Mouse (Mus musculus): ENCODE measurements around the gene Dlx5.
A peak's percentile ranks its signal among the peaks of the same experiment; 100 is the strongest.

Dlx5 gene

DNA sequence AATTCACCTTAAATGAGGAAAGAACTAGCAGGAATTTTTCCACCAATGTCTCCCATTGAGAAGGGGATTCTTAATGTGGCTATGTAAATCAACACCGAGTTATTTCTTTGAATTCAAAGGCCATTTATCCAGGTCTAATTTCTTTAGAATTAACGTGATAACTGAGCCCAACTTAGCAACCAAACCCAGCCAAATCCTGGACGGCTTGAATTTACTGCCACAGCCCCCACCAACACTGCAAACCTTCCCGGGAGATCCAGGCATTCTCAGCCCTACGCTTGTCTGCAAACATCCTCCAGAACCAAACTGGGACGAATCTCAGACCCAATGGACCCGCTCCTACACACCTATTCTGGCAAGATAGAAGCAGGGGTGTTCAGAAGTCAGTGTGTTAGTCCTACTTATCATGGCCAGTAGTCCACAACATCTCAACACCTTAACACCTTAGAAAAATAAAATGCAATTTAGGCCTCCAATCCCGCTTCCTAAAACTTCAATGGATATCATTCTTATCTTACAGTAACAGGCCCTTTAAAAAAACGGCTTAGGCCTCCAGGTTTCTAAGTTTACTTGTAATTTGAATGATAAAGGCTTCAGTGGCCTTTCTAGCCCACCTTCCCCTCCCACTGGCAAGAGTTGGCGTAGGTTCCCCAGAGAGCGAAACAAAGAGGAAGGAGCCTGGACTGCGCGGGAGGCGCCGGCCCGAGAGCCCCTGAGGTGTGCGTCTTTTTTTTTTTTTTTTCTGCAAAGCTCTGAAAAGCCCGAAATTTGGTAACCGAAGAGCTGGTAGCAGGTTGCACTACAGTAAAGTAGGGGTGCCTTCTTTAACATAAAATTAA, 22.6 kb downstream of the Dlx5 start:
- peak in 1 of 2 experiments; percentile 17 for DNase-seq

DNA sequence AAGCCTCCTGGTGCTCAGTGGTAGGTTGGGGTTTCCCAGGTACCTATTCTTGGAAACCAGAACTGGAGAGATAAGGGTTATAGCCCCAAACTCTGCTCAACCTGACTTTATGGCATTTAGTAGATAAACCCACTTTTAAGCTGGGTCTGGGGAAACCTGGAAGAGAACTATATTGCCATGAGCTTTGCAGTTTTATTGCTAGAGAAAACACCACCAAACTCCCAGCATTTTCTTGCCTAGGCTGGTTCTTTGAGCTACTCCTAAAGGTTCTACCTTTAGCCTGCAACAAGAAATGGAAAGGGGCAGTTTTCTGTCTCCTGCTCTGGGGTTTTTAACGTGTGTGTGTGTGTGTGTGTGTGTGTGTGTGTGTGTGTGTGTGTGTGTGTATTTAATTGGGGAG, 23.3 kb downstream of the Dlx5 start:
- peak in 1 of 2 experiments; percentile 7 for DNase-seq

DNA sequence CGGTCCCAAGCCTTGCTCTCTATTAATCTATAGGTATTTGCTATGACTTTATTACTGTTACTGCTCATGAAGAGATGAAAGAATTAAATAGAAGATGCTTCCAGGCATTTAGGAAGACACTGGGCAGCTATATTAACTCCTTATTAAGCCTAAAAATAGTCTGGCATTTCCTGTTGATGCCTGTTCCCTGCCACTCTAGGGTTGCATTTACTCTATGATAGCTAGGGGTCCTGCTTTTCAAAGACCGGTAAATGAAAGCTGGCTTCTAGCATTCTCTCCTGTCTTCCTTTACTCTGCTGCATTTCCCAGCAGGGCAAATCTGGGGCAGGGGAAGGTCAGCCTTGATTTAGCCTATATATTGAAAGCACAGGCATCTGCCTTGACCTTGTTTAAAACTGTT, 24.1 kb downstream of the Dlx5 start:
- peak in 1 of 2 experiments; percentile 13 for DNase-seq

DNA sequence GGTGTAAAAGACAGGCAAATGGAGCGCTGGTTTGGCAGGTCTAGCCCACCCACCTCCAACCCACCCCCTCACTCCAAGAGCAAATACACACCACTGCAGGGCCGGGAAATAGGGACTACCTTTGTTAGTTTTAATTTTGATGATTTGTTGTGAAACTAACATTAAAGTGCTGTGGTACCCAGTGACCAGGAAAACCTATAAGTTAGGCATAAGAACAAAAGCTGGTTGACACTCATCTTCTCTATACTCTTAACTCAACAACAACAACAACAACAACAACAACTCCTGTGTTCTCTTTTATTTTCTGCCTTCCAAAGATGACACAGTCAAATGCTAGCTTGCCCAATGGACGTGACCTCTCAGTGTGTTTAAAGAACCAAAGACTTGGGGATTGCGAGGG, 25.0 kb downstream of the Dlx5 start:
- peak in 1 of 2 experiments; percentile 20 for DNase-seq

DNA sequence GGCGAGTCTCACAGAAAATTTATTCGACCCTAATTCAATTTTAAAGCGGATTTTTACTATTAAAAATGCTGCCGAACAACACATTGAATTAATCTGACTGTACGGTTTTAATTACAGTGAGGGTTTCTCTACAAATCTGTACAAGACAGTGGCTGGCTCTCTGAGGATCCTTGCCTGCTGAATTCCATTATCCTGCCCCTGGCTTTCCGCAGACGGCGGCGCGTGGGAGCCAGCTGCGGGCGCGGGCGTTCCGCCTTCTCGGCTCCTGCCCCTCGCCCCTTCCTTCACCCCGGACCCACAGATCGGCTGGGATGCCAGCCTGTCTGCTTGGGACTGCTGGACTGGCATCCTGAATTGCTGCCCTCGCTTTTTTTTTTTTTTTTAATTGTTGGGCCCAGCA, 25.6 kb downstream of the Dlx5 start:
- DNase-seq, result peak in 1 of 2 experiments; percentile 33

DNA sequence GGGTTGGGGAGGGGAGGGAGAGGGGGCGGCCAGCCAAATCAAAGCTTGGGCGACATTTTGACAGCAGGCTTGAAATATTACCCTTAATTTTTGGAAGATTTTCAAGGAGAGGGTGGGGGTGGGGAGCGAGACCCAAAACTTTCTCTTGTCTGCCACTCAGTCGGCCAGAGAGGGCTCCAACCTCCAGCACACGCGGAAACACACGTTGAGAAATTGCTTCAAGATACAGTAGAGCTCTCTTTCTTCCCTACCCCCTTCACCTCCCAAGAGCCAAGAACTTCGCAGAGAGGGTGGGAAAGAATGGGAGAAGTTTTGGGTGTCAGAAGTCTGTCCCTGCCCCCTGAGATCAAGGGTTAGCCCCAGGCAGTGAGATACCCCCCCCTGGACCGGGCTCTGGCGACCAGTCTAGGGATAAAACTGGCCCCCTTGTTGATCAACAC, 26.1 kb downstream of the Dlx5 start:
- peak in 1 of 2 experiments; percentile 8 for DNase-seq

DNA sequence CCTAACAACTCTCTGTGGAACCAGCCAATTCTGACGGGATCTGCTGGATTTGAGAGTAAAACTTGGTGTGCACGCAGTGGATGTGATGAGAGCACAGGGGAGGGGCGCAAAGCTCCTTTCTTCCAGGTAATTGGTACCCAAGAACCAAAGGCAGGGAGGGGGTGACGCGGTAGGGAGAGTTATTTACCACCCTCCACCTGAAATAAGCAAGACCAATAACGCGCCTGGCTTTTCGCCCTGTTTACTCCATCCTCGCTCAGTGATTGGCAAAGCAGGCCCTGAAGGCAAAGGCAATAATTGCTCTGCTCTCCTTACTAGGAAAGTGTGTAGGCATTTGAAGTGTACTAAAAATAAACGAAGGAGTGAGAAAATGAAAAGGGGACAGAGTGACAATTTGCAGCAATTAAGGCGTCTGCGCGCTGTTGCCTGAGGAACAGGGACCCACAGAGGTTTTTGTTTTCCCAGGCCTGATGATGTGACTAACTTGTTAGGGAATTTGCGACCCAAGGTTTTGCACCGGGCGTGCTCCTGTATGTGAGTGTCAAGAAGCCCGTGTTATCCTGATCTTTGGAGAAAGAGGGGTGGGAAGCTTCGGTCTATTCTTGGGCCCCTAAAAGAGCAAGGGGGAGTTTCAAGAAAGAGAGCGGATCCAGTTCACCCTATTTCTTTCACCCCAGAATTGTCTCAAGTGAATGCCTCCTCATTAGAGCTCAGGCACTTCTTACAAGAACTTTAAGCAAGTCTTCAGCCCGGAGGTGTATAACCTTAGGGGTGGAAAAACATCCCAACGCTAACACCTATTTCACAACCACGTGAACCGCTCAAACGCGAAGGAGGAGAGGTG, 26.8 kb downstream of the Dlx5 start:
- DNase-seq, result peak in 1 of 2 experiments; percentile 13

DNA sequence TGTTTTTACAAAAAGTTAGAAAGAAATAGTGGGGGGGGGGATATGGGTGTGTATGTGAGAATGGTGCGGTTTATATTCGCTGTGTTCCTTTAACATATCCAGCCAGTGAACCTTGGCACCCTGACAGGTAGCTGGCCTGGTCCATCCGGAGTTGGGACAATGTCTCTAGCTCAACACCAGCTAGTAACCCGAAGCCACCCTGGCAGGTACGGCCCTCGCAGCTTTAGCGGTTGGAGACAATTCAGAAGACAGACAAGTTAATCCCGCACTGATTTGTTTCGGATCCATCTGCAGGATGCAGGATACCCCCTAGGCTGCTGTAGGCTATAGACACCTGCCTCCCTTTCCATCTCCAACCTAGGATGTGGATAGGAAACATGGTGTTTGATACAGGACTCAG, 27.7 kb downstream of the Dlx5 start:
- peak in 1 of 2 experiments; percentile 25 for DNase-seq

DNA sequence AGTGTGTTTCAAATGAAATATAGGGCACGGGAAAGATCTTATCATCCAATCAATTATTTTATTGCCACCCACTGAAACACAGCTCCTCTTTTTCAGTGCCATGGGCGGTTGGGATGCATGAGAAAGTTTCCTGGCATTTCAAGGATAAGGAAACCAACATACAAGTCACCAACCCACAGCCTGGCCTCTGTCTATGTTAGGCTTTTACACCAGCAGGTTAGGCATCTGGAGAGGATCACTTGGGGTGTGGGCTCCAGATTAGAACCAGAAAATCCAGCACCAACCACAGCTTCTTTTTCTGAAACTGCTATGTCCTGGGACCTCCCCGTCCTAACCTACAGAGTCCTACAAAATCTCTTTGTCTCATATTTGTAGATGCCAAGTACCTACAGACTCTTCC, 28.9 kb downstream of the Dlx5 start:
- DNase-seq, result no peak

DNA sequence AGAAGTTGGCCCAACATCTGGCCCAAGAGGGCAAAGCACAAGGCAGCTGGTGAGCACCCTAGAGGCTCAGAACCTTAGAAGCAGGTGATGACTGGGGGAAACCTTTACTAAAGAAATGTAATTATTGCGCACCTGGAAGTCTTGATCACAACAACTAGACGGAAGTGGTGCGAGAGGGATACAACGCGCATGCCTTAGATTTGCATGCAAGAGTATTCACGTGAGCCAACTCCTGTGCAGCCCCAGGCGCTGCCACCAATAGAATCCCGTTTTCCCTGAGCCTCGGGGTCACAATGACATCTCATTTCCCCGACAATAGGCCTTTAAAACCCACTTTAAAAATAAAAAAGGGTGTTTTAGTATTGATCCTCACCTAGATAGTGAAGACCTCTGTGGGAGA, 30.7 kb downstream of the Dlx5 start:
- no peak for DNase-seq

DNA sequence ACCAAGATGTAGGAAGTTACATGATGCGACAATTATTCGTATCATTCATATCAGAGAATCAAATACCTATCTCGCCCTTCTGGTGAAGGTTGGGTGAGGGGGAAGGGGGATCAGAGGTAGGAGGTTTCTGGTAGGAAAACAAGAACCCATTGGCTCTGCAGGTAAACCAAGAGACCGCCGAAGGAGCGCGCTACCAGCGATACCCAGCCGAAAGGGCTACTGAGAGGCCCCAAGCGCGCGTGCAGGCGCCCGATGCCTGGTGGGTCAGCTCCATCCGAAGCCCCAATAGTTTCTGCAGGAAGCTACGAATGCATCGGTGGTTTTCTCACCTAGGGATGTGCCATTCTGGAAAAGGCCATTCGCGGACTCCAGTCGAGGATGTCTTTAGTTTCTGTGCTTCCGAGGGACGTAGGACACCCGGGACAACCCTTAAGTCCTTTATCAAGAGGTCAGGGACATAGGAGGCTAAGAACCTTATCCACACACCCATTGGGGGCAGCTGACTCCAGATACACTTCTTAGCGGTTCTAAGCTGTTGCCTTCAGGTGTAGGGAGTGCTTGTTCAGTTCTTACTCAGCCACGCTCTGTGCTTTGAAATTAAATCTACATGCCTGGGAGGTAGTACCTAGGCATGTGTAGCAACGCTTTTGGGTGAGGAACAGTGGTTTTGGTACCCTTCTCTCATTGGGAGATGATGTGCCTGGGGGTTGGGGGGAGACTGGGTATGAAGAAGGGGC, 31.4 kb downstream of the Dlx5 start:
- peak in 1 of 2 experiments; percentile 26 for DNase-seq

DNA sequence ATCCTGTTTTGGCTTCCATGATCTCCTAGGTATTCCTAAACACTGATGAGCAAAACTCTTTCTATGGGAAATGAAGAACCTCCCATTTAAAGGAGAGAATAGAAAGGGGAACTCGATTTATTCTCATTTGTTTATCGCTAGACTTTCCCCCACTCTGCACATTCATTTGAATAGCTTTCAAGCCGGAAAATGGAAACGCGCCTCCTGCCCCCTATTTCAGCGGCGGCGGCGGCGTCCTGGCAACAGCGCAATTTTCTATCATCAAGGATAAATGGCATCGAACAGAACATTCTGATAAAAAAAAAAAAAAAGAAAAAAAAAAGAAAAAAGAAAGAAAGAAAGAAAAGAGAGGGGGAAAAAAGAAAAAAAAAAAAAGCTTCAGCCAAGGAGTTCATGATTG, 32.1 kb downstream of the Dlx5 start:
- peak in 1 of 2 experiments; percentile 34 for DNase-seq

DNA sequence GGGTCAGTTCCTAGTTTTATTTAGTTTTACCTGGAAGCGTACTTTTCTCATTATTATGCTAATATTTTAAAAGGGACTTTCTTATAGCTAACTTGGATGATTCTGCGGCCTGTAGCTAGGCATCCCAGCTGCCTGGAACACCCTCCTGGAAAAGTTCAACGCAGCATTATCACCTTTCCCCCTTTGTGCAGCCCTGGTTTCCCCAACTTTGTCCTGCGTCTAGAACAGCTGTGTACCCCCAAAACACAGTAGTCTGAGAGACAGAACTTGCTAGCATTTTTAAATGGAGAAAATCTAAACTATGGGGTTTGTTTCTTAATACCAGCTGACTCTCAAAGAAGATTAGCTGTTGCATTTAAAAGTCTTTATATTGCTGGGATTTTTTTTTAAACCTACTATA, 33.3 kb downstream of the Dlx5 start:
- DNase-seq, result no peak

DNA sequence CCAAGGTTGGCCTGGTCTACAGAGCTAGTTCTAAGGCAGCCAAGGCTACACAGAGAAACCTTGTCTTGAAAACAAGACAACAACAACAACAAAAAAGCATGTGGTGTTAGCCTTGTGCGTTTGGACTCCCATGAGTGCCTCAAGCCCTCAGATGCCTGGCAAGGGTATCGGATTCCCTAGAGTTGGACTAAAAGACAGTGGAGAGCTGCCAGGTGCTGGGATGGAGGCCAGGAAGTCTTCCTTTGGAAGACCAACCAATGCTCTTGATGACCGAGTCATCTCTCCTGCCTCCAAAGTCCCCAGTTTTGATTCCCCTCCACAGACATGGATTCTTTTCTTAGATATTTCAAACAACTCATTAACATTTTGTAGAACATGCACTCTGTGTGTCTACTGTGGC, 48.6 kb downstream of the Dlx5 start:
- peak; percentile 53 to 65 for DNase-seq

DNA sequence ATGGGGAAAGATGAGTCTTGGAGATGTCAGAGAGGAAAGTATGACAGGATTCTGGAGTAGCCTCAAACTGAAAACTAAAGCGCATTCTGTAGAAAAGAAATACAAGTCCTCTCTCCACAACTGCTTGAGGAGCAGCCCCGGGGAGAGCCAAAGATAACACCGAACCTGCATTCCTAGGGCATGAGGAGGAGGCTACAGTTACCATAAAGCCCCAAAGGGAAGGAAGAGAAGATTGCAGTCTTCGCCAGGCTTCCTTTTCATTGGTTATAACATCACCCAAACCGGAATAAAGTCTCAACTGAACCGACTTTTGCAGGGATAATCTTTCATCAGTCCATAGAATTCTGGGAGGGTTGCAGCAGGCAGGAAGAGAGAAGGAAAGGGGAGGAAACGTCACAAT, 51.4 kb downstream of the Dlx5 start:
- DNase-seq, result no peak
